Mouse (Mus musculus): Measurements from ENCODE around the gene Cyb5d1. TPM values are rescaled to one million over a fixed set of nuclear protein-coding genes. Genes with fewer than 3 reads are reported as not detected.

The Cyb5d1 gene
- polyA plus RNA-seq (2014; fragmentation: Illumina TruSeq; extraction: RNeasy Lipid Tissue Mini Kit (QIAGEN cat#74804); ENCODE audit: low read depth, low replicate concordance), result 33.5 TPM

DNA sequence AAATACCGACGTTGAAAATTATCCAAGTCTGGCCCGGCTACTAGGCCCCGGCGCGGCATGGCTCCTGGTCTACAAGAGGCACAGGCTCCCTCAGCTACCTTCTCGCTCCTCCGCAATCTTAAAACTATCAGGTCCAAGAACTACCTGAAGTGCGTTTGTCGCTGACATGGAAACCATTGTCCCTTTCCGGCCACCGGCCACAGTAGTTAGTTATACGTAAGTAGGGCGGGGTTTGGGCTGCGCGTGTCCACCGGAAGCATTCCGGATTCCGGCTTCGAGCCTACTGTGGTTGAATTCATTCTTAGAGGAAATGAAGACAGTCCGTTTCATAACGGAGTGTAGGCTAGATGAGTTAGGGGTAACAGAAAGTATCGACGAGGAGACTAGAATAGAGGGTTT is at the start of gene Cyb5d1, which contains the start of gene Naa38:
Cyb5d1 (minus strand) TSS at position 397 of the 399 bp plus-strand sequence.
Naa38 (plus strand) TSS at position 253 of the 399 bp plus-strand sequence.

DNA sequence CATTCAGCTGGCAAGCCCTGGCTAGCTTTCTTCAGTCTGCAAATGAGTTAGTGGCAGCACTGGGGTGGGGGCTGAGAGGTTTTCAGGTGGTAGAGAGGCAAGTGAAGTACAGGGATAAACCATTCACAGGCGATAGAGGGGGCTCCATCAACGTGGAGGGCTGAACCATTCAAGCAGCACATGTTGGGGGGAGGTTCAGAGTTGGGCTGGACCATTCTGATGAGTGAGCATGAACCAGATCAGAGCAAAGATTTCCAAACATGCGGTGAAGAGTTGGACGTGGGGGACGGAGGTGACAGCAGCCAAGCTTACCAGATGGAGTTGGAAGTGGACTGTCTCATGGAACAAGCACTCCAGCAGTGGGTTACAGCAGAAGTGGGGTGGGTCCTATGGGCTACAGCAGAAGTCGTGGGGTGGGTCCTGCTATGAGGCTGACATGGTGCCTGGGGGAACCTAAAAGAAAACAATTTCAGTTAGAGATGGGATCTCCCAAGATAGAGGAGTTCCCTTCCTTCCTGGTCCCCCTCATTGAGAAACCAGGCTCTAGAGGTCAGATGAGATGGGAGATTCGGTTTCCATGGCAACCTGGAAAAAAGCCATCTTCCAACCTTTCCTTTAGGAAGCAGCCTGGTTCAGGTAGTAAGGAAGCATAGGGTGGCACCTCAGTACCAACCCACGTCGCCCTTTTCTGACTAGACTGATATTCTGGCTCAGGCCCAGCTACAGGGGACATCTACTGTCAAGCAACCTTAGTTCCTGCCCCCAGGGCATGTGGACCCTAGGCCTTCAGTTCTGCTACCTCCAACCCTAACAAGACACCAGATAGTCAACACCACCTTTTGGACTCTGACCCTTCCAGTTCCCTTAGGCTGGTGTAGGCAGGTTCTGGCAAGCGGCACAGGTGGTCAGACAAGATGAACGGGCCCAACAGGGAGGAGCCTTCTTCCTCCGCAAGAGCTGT is 18.1 kb upstream of the Cyb5d1 start, which contains the start of gene Kdm6b:
Kdm6b (minus strand) TSS at position 455 of the 961 bp plus-strand sequence.

DNA sequence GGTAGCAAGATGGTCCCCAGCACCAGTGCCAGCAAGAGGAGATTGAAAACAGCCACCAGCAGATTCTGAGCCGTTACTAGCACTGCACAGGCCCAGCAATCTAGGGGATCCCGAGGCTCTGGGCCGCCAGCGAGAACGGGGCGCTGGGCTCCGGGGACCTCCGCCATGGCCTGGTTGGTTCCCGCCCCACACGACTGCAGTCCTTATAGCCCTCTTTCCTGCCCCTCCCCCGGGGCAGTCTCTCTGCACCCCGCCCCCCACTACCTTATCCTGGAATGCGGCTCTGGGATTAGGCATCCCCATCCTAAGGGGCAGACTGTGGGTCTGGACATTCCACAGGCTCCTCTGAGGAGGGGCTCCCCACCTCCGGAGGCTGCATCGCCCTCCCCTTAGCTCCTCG is 2.6 kb upstream of the Cyb5d1 start, which contains the start of gene Tmem88:
Tmem88 (minus strand) TSS at position 176 of the 400 bp plus-strand sequence.

DNA sequence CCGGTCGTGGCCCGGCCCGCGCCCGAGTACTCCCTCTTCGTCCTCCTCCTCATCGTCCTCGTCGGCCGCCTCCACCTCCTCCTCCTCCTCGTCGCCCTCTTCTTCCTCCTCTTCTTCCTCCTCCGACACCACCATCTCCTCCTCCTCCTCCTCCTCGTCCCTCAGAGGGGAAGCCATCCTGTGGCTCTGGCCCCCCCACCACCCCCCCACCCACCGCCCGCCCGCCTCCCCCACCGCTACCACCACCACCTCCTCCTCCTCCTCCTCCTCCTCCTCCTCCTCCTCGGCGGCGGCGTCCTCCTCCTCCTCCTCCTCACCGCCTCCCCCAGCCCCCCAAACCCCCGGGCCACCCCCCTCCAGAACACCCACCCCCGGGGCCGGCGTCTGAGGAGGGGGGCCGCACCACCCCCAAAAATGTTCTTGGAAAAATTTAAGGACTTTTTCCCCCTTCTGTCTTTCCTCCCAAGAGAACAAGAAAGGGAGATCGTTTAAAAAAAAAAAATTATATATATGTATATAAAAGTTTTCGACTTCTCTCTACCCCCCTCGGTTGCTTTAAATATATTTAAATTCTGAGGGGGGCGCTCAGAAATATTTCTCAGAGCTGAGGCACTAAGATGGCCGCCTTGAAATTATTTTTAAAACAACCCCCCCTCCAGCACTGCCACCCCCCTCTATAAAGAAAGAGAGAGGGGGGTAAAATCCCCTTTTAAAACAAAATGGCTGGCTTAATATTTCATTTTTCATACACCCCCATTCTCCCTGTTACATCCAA is 26.0 kb downstream of the Cyb5d1 start, which contains the start of gene Chd3:
Chd3 (minus strand) TSS at position 192 of the 775 bp plus-strand sequence.

Other genes starting within 250 kb of the Cyb5d1 start
- gene Alox12b, start 238.6 kb downstream of the Cyb5d1 start, polyA plus RNA-seq (2014; fragmentation: Illumina TruSeq; extraction: RNeasy Lipid Tissue Mini Kit (QIAGEN cat#74804); ENCODE audit: low read depth, low replicate concordance), result not detected
- gene Alox8, start 197.8 kb downstream of the Cyb5d1 start, polyA plus RNA-seq (2014; fragmentation: Illumina TruSeq; extraction: RNeasy Lipid Tissue Mini Kit (QIAGEN cat#74804); ENCODE audit: low read depth, low replicate concordance), result not detected
- gene Gucy2e, start 158.6 kb downstream of the Cyb5d1 start, polyA plus RNA-seq (2014; fragmentation: Illumina TruSeq; extraction: RNeasy Lipid Tissue Mini Kit (QIAGEN cat#74804); ENCODE audit: low read depth, low replicate concordance), result 0.06 TPM
- 13.3 TPM for gene Cntrob, start 71.9 kb downstream of the Cyb5d1 start, polyA plus RNA-seq (2014; fragmentation: Illumina TruSeq; extraction: RNeasy Lipid Tissue Mini Kit (QIAGEN cat#74804); ENCODE audit: low read depth, low replicate concordance)
- 24.6 TPM for gene Trappc1, start 71.7 kb downstream of the Cyb5d1 start, polyA plus RNA-seq (2014; fragmentation: Illumina TruSeq; extraction: RNeasy Lipid Tissue Mini Kit (QIAGEN cat#74804); ENCODE audit: low read depth, low replicate concordance)
- 4.8 TPM for gene Kcnab3, start 69.4 kb downstream of the Cyb5d1 start, polyA plus RNA-seq (2014; fragmentation: Illumina TruSeq; extraction: RNeasy Lipid Tissue Mini Kit (QIAGEN cat#74804); ENCODE audit: low read depth, low replicate concordance)
- 20.7 TPM for gene Rnf227, start 55.2 kb downstream of the Cyb5d1 start, polyA plus RNA-seq (2014; fragmentation: Illumina TruSeq; extraction: RNeasy Lipid Tissue Mini Kit (QIAGEN cat#74804); ENCODE audit: low read depth, low replicate concordance)
- 8.0 TPM for gene Chd3, start 26.2 kb downstream of the Cyb5d1 start, polyA plus RNA-seq (2014; fragmentation: Illumina TruSeq; extraction: RNeasy Lipid Tissue Mini Kit (QIAGEN cat#74804); ENCODE audit: low read depth, low replicate concordance)
- gene Naa38, start 144 bp downstream of the Cyb5d1 start, polyA plus RNA-seq (2014; fragmentation: Illumina TruSeq; extraction: RNeasy Lipid Tissue Mini Kit (QIAGEN cat#74804); ENCODE audit: low read depth, low replicate concordance), result 48.5 TPM
- gene Tmem88, start 2.6 kb upstream of the Cyb5d1 start, polyA plus RNA-seq (2014; fragmentation: Illumina TruSeq; extraction: RNeasy Lipid Tissue Mini Kit (QIAGEN cat#74804); ENCODE audit: low read depth, low replicate concordance), result 0.13 TPM
- 0.98 TPM for gene Kdm6b, start 18.0 kb upstream of the Cyb5d1 start, polyA plus RNA-seq (2014; fragmentation: Illumina TruSeq; extraction: RNeasy Lipid Tissue Mini Kit (QIAGEN cat#74804); ENCODE audit: low read depth, low replicate concordance)
- gene Dnah2, start 153.5 kb upstream of the Cyb5d1 start, polyA plus RNA-seq (2014; fragmentation: Illumina TruSeq; extraction: RNeasy Lipid Tissue Mini Kit (QIAGEN cat#74804); ENCODE audit: low read depth, low replicate concordance), result 10.4 TPM
- gene Efnb3, start 164.6 kb upstream of the Cyb5d1 start, polyA plus RNA-seq (2014; fragmentation: Illumina TruSeq; extraction: RNeasy Lipid Tissue Mini Kit (QIAGEN cat#74804); ENCODE audit: low read depth, low replicate concordance), result 0.48 TPM
- 1.1 TPM for gene Wrap53, start 184.6 kb upstream of the Cyb5d1 start, polyA plus RNA-seq (2014; fragmentation: Illumina TruSeq; extraction: RNeasy Lipid Tissue Mini Kit (QIAGEN cat#74804); ENCODE audit: low read depth, low replicate concordance)
- 2.5 TPM for gene Trp53, start 184.7 kb upstream of the Cyb5d1 start, polyA plus RNA-seq (2014; fragmentation: Illumina TruSeq; extraction: RNeasy Lipid Tissue Mini Kit (QIAGEN cat#74804); ENCODE audit: low read depth, low replicate concordance)
- 23.7 TPM for gene Atp1b2, start 210.3 kb upstream of the Cyb5d1 start, polyA plus RNA-seq (2014; fragmentation: Illumina TruSeq; extraction: RNeasy Lipid Tissue Mini Kit (QIAGEN cat#74804); ENCODE audit: low read depth, low replicate concordance)
- 2.6 TPM for gene Shbg, start 222.3 kb upstream of the Cyb5d1 start, polyA plus RNA-seq (2014; fragmentation: Illumina TruSeq; extraction: RNeasy Lipid Tissue Mini Kit (QIAGEN cat#74804); ENCODE audit: low read depth, low replicate concordance)
- 6.7 TPM for gene Sat2, start 226.4 kb upstream of the Cyb5d1 start, polyA plus RNA-seq (2014; fragmentation: Illumina TruSeq; extraction: RNeasy Lipid Tissue Mini Kit (QIAGEN cat#74804); ENCODE audit: low read depth, low replicate concordance)
- 16.0 TPM for gene Fxr2, start 237.4 kb upstream of the Cyb5d1 start, polyA plus RNA-seq (2014; fragmentation: Illumina TruSeq; extraction: RNeasy Lipid Tissue Mini Kit (QIAGEN cat#74804); ENCODE audit: low read depth, low replicate concordance)